16 mouse cellular contexts compared by ENCODE assay signal in the genomic region with DNA sequence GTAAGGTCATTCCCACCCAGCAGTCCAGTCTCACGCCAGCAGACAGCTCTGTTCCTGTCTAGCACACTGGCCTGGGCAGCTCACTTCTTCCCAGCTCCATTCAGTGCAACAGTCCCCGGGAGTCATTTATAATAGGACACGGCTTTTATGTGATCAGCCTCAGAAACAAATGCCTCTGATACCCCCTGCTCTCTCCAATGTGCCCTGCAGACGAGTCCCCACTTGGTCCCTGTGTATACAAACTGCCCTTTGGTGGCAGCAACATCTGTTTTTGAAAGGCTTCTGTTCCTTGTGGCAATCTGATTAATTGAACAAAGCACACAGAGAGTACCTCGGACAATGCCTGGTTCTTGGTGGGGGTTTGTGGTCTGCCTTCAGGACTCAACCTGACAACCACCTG. TPM values are rescaled to one million over a fixed set of nuclear protein-coding genes. Genes with fewer than 3 reads are reported as not detected.
DNase-seq lines count a peak whose midpoint lies in the region; ATAC-seq and TF ChIP-seq lines count a peak whose summit lies in the region.
"Had no signal": no experiment of that assay in that cellular context is flagged by ENCODE, and none has a peak within 500 bp of the region (broad histone marks: within the 10 kb centered on the region; RNA-seq: fewer than 3 reads in every experiment).

No protein-coding gene starts in this region.

- H3K36me3 ChIP-seq in forebrain, embryonic 11.5 days (ENCODE audit: control insufficient read depth, insufficient read depth, low read length) = no peaks in the 10 kb centered on the region
- no peaks in the 10 kb centered on the region for H3K36me3 ChIP-seq in forebrain, embryonic 15.5 days
- H3K36me3 ChIP-seq in intestine, embryonic 16.5 days (ENCODE audit: control insufficient read depth, insufficient read depth, low read length) = no peaks in the 10 kb centered on the region
- no peaks in the 10 kb centered on the region; the same call in 1 of the 2 replicates for H3K36me3 ChIP-seq in neural tube, embryonic 11.5 days (ENCODE audit: control insufficient read depth, insufficient read depth, low read length)
- H3K36me3 ChIP-seq: embryonic facial prominence, embryonic 15.5 days; hindbrain, embryonic 15.5 days; kidney, embryonic 15.5 days had no signal

- peak overlapping the region; percentile 26; the same call in 1 of the 2 replicates for H3K27ac ChIP-seq in forebrain, embryonic 11.5 days (ENCODE audit: low read depth, low read length)
- H3K27ac ChIP-seq in forebrain, embryonic 15.5 days (replicated peaks) = no peak overlapping the region
- no peak overlapping the region for H3K27ac ChIP-seq in intestine, embryonic 16.5 days (ENCODE audit: low read length)
- H3K27ac ChIP-seq in neural tube, embryonic 11.5 days (ENCODE audit: low read depth, low read length) = peak overlapping the region; percentile 54
- H3K27ac ChIP-seq: heart, embryonic 13.5 days; hindbrain, embryonic 15.5 days; kidney, embryonic 15.5 days had no signal

- H3K9ac ChIP-seq in forebrain, embryonic 11.5 days (ENCODE audit: low read length) = no peak overlapping the region
- H3K9ac ChIP-seq in forebrain, embryonic 15.5 days (replicated peaks) = no peak overlapping the region
- no peak overlapping the region for H3K9ac ChIP-seq in intestine, embryonic 16.5 days (ENCODE audit: low read depth, low read length)
- H3K9ac ChIP-seq in neural tube, embryonic 11.5 days (ENCODE audit: low read length) = no peak overlapping the region
- H3K9ac ChIP-seq: embryonic facial prominence, embryonic 15.5 days; hindbrain, embryonic 15.5 days; kidney, embryonic 15.5 days had no signal

- TF ChIP-seq CTCF in brain, embryonic 14.5 days (IDR thresholded peaks at IDR 0.05; ENCODE audit: borderline replicate concordance, extremely low read depth, insufficient read depth, insufficient read length) = no peak

- DNase-seq in forebrain, embryonic 11.5 days (ENCODE audit: low spot score) = no peak
- peak; percentile 58 for DNase-seq in brain, embryonic 14.5 days (ENCODE audit: low read depth)
- DNase-seq in neural tube, embryonic 11.5 days (ENCODE audit: low spot score) = peak; percentile 59
- DNase-seq in kidney, adult 9 months = no peak
- DNase-seq in Muller cell, postnatal 12 days (ENCODE audit: inconsistent ontology term) = no peak
- no peak for DNase-seq in cerebellum, postnatal 14 days
- DNase-seq: adrenal gland, adult 2 months; cerebellum, adult 9-10 months; thymus, postnatal 4 days had no signal

- H3K4me2 ChIP-seq in forebrain, embryonic 11.5 days (ENCODE audit: low read depth, low read length, severe bottlenecking) = peak overlapping the region; percentile 22; the same call in 1 of the 2 replicates
- H3K4me2 ChIP-seq in forebrain, embryonic 15.5 days (replicated peaks) = no peak overlapping the region
- H3K4me2 ChIP-seq in intestine, embryonic 16.5 days (ENCODE audit: low read depth, low read length) = no peak overlapping the region
- peak overlapping the region; percentile 14 for H3K4me2 ChIP-seq in neural tube, embryonic 11.5 days (ENCODE audit: low read depth)
- H3K4me2 ChIP-seq: embryonic facial prominence, embryonic 15.5 days; liver, embryonic 11.5 days had no signal

- 3% methylated on average over 5 of the region's 5 CpGs for WGBS in forebrain, embryonic 11.5 days
- WGBS in forebrain, embryonic 15.5 days = 15% methylated on average over 5 of the region's 5 CpGs
- WGBS in intestine, embryonic 16.5 days = 38% methylated on average over 5 of the region's 5 CpGs
- WGBS in neural tube, embryonic 11.5 days = 5% methylated on average over 5 of the region's 5 CpGs

- peaks cover 11% of the 10 kb centered on the region for H3K27me3 ChIP-seq in forebrain, embryonic 11.5 days (ENCODE audit: control insufficient read depth, insufficient read depth, low read length)
- H3K27me3 ChIP-seq in forebrain, embryonic 15.5 days = peaks cover 18% of the 10 kb centered on the region
- peaks cover 7% of the 10 kb centered on the region; the same call in 1 of the 2 replicates for H3K27me3 ChIP-seq in intestine, embryonic 16.5 days (replicated peaks; ENCODE audit: control insufficient read depth, insufficient read depth, low read length)
- H3K27me3 ChIP-seq in neural tube, embryonic 11.5 days (ENCODE audit: control insufficient read depth, insufficient read depth, low read length) = peaks cover 11% of the 10 kb centered on the region

- no peaks in the 10 kb centered on the region for H3K9me3 ChIP-seq in forebrain, embryonic 11.5 days (ENCODE audit: control insufficient read depth, low read length)
- H3K9me3 ChIP-seq in forebrain, embryonic 15.5 days = no peaks in the 10 kb centered on the region
- no peaks in the 10 kb centered on the region for H3K9me3 ChIP-seq in intestine, embryonic 16.5 days (ENCODE audit: control insufficient read depth, low read length)
- H3K9me3 ChIP-seq in neural tube, embryonic 11.5 days (ENCODE audit: control insufficient read depth, low read length) = no peaks in the 10 kb centered on the region
- H3K9me3 ChIP-seq: embryonic facial prominence, embryonic 15.5 days; heart, embryonic 13.5 days; hindbrain, embryonic 15.5 days; kidney, embryonic 15.5 days had no signal

- ATAC-seq in forebrain, embryonic 11.5 days (replicated peaks; ENCODE audit: low FRiP score) = no peak
- ATAC-seq in forebrain, embryonic 15.5 days (replicated peaks) = no peak
- ATAC-seq in intestine, embryonic 16.5 days = peak; percentile 21; the same call in 1 of the 2 replicates
- peak; percentile 73 for ATAC-seq in neural tube, embryonic 11.5 days (ENCODE audit: insufficient read depth, low FRiP score, low TSS enrichment)

- H3K4me3 ChIP-seq in forebrain, embryonic 11.5 days (ENCODE audit: low read depth, low read length) = no peak overlapping the region
- H3K4me3 ChIP-seq in forebrain, embryonic 15.5 days = no peak overlapping the region
- no peak overlapping the region for H3K4me3 ChIP-seq in intestine, embryonic 16.5 days (ENCODE audit: low read length)
- H3K4me3 ChIP-seq in neural tube, embryonic 11.5 days (ENCODE audit: low read depth, low read length) = no peak overlapping the region
- H3K4me3 ChIP-seq: embryonic facial prominence, embryonic 15.5 days; heart, embryonic 13.5 days; hindbrain, embryonic 15.5 days; kidney, embryonic 15.5 days had no signal

- peaks cover 19% of the 10 kb centered on the region for H3K4me1 ChIP-seq in forebrain, embryonic 11.5 days (replicated peaks; ENCODE audit: control insufficient read depth, insufficient read depth, low read length)
- peaks cover 20% of the 10 kb centered on the region for H3K4me1 ChIP-seq in forebrain, embryonic 15.5 days
- H3K4me1 ChIP-seq in intestine, embryonic 16.5 days (ENCODE audit: control insufficient read depth, insufficient read depth, low read length) = peaks cover 8% of the 10 kb centered on the region
- H3K4me1 ChIP-seq in neural tube, embryonic 11.5 days (ENCODE audit: control insufficient read depth, insufficient read depth, low read length) = peaks cover 28% of the 10 kb centered on the region

- TF ChIP-seq POLR2A in brain, embryonic 14.5 days (IDR thresholded peaks at IDR 0.05; ENCODE audit: borderline replicate concordance, extremely low read depth, insufficient read depth, insufficient read length, poor library complexity, severe bottlenecking) = no peak

RNA-seq across cellular contexts. Expression of a gene that starts 22.2 kb away (rescaled TPM):
- polyA plus RNA-seq in forebrain, embryonic 11.5 days (2014; fragmentation: Nextera tagmentation; extraction: Ambion mirVana) = 4.8 and 6.2 TPM in 2 replicates
- 6.7 and 8.1 TPM in 2 replicates for polyA plus RNA-seq in forebrain, embryonic 15.5 days (2015; fragmentation: Nextera tagmentation; extraction: Ambion mirVana)
- polyA plus RNA-seq in brain, embryonic 14.5 days (2012; rRNA removed) = 31.4 and 62.8 TPM in 2 replicates
- 5.6 and 6.2 TPM in 2 replicates for polyA plus RNA-seq in intestine, embryonic 16.5 days (2015; fragmentation: Nextera tagmentation; extraction: Ambion mirVana)
- polyA plus RNA-seq in neural tube, embryonic 11.5 days (2014; fragmentation: Nextera tagmentation; extraction: Ambion mirVana) = 10.0 and 11.5 TPM in 2 replicates

RNA-seq across cellular contexts. Expression of a gene that starts 53.5 kb away (rescaled TPM):
- polyA plus RNA-seq in forebrain, embryonic 11.5 days (2014; fragmentation: Nextera tagmentation; extraction: Ambion mirVana) = 0.81 and 1.2 TPM in 2 replicates
- polyA plus RNA-seq in forebrain, embryonic 15.5 days (2015; fragmentation: Nextera tagmentation; extraction: Ambion mirVana) = 0.11 and 0.20 TPM in 2 replicates
- polyA plus RNA-seq in brain, embryonic 14.5 days (2012; rRNA removed) = 0.32 and 0.74 TPM in 2 replicates
- polyA plus RNA-seq in intestine, embryonic 16.5 days (2015; fragmentation: Nextera tagmentation; extraction: Ambion mirVana) = 0.54 and 0.65 TPM in 2 replicates
- polyA plus RNA-seq in neural tube, embryonic 11.5 days (2014; fragmentation: Nextera tagmentation; extraction: Ambion mirVana) = 1.2 and 2.1 TPM in 2 replicates

Comparison
In these comparisons a context has a peak if more than half of its experiments do, and no peak if none do; other contexts are left out.
1. H3K27ac ChIP-seq: peak in forebrain, embryonic 11.5 days (single experiment) and neural tube, embryonic 11.5 days (single experiment); none in forebrain, embryonic 15.5 days (single experiment) and intestine, embryonic 16.5 days (single experiment).
2. H3K4me2 ChIP-seq: peak in forebrain, embryonic 11.5 days (single experiment) and neural tube, embryonic 11.5 days (single experiment); none in forebrain, embryonic 15.5 days (single experiment) and intestine, embryonic 16.5 days (single experiment).
3. ATAC-seq: peak in intestine, embryonic 16.5 days (single experiment) and neural tube, embryonic 11.5 days (single experiment); none in forebrain, embryonic 11.5 days (single experiment) and forebrain, embryonic 15.5 days (single experiment).
4. DNase-seq: peak in brain, embryonic 14.5 days (single experiment) and neural tube, embryonic 11.5 days (single experiment); none in forebrain, embryonic 11.5 days (single experiment), kidney, adult 9 months (single experiment), Muller cell, postnatal 12 days (single experiment) and cerebellum, postnatal 14 days (0 of 2).